Comparison of ENCODE assay signal across 12 mouse cellular contexts in the genomic region with DNA sequence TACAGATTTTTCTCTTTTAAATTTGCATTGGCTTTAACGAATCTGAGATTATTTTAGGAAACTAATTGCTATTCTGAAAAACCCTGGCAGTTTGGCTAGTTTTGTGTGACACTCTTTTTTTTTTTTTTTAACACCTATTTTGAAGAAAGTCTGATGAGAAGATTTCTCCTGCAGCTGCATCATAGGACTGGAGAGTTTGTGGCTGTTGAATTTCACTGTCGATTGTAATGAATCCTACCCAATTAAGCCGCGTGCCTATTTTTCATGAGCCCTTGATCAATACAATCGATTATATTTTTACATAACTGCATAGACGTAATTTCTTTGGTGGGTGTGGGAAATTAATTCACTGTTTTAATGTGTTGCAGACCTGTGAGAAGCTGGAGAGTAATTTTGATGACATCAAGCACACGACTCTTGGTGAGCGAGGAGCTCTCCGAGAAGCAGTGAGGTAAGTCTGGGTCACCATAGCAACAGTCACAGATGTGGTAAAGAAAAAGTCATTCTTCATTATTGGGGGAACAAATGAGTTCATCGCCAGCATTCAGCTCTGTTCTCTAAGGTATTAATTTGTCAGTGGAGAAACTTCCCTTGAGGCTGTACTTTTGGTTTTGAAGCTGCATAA.
A peak's percentile ranks its signal among the peaks of the same experiment; 100 is the strongest.
DNase-seq lines count a peak whose midpoint lies in the region; ATAC-seq lines count a peak whose summit lies in the region.
"Had no signal": no experiment of that assay in that cellular context is flagged by ENCODE, and none has a peak within 500 bp of the region (broad histone marks: within the 10 kb centered on the region; RNA-seq: fewer than 3 reads in every experiment).

No protein-coding gene starts in this region.

- 65% methylated on average over 10 of the region's 10 CpGs for WGBS in kidney, embryonic 15.5 days
- WGBS in kidney, embryonic 14.5 days = 71% methylated on average over 10 of the region's 10 CpGs
- 5% methylated on average over 10 of the region's 10 CpGs for WGBS in forebrain, embryonic 14.5 days
- 24% methylated on average over 10 of the region's 10 CpGs for WGBS in limb, embryonic 13.5 days

- no peaks in the 10 kb centered on the region for H3K4me1 ChIP-seq in kidney, embryonic 15.5 days
- no peaks in the 10 kb centered on the region for H3K4me1 ChIP-seq in kidney, embryonic 14.5 days (ENCODE audit: control insufficient read depth, insufficient read depth, low read length)
- peaks cover 8% of the 10 kb centered on the region; the same call in 1 of the 2 replicates for H3K4me1 ChIP-seq in forebrain, embryonic 14.5 days (ENCODE audit: control insufficient read depth, insufficient read depth, low read length)
- 0 out of 2 replicates have a peak, but pooled peaks cover 5% of the 10 kb centered on the region for H3K4me1 ChIP-seq in limb, embryonic 13.5 days

- H3K27ac ChIP-seq in kidney, embryonic 15.5 days = no peak overlapping the region
- no peak overlapping the region for H3K27ac ChIP-seq in kidney, embryonic 14.5 days (ENCODE audit: low read depth, low read length)
- H3K27ac ChIP-seq in forebrain, embryonic 14.5 days (ENCODE audit: low read depth, low read length) = no peak overlapping the region; the same call in 1 of the 2 replicates
- H3K27ac ChIP-seq in limb, embryonic 13.5 days = no peak overlapping the region
- H3K27ac ChIP-seq: liver, embryonic 14.5 days had no signal

- no peak overlapping the region for H3K4me3 ChIP-seq in kidney, embryonic 15.5 days (replicated peaks)
- H3K4me3 ChIP-seq in kidney, embryonic 14.5 days (ENCODE audit: low read length) = no peak overlapping the region
- H3K4me3 ChIP-seq in forebrain, embryonic 14.5 days (ENCODE audit: low read depth, low read length) = 0 out of 2 replicates have a peak overlapping the region, but pooled peaks have one; percentile 8
- 0 out of 2 replicates have a peak overlapping the region, but pooled peaks have one; percentile 5 for H3K4me3 ChIP-seq in limb, embryonic 13.5 days
- H3K4me3 ChIP-seq: myocyte had no signal

- H3K9ac ChIP-seq in kidney, embryonic 15.5 days = no peak overlapping the region
- H3K9ac ChIP-seq in kidney, embryonic 14.5 days (ENCODE audit: low read depth, low read length) = no peak overlapping the region
- H3K9ac ChIP-seq in forebrain, embryonic 14.5 days (ENCODE audit: low read length) = no peak overlapping the region
- no peak overlapping the region for H3K9ac ChIP-seq in limb, embryonic 13.5 days
- H3K9ac ChIP-seq: liver, embryonic 14.5 days had no signal

- no peak overlapping the region for H3K4me2 ChIP-seq in kidney, embryonic 15.5 days
- H3K4me2 ChIP-seq in kidney, embryonic 14.5 days (replicated peaks; ENCODE audit: low read depth, low read length) = no peak overlapping the region
- peak overlapping the region; percentile 42 for H3K4me2 ChIP-seq in forebrain, embryonic 14.5 days (ENCODE audit: low read length)
- H3K4me2 ChIP-seq in limb, embryonic 13.5 days (replicated peaks) = peak overlapping the region; percentile 46

- DNase-seq in forebrain, embryonic 14.5 days (ENCODE audit: low spot score) = peak; percentile 75
- peak; percentile 34 for DNase-seq in retina, postnatal 1 day
- no peak for DNase-seq in adrenal gland, adult 18-20 months (ENCODE audit: low spot score in 2 of 2)
- no peak for DNase-seq in cerebellum, postnatal 10 days
- DNase-seq: kidney, postnatal 4 days had no signal

- no peaks in the 10 kb centered on the region for H3K27me3 ChIP-seq in kidney, embryonic 15.5 days
- H3K27me3 ChIP-seq in kidney, embryonic 14.5 days (ENCODE audit: control insufficient read depth, insufficient read depth, low read length) = no peaks in the 10 kb centered on the region
- H3K27me3 ChIP-seq in forebrain, embryonic 14.5 days (replicated peaks; ENCODE audit: control insufficient read depth, insufficient read depth, low read length) = no peaks in the 10 kb centered on the region
- no peaks in the 10 kb centered on the region for H3K27me3 ChIP-seq in limb, embryonic 13.5 days
- H3K27me3 ChIP-seq: Patski had no signal

- 0 out of 2 replicates have a peak, but pooled peaks have one; percentile 18 for ATAC-seq in kidney, embryonic 15.5 days (replicated peaks; ENCODE audit: low FRiP score)
- no peak for ATAC-seq in kidney, embryonic 14.5 days (ENCODE audit: low FRiP score, low TSS enrichment)
- ATAC-seq in forebrain, embryonic 14.5 days = peak; percentile 72
- peak; percentile 59; the same call in 1 of the 2 replicates for ATAC-seq in limb, embryonic 13.5 days (ENCODE audit: low FRiP score, low read depth)
- no peak for ATAC-seq in megakaryocyte progenitor cell, adult 5-6 weeks (replicated peaks; ENCODE audit: poor library complexity)
- ATAC-seq: Patski had no signal

- H3K36me3 ChIP-seq in kidney, embryonic 15.5 days = no peaks in the 10 kb centered on the region
- H3K36me3 ChIP-seq in kidney, embryonic 14.5 days (ENCODE audit: control insufficient read depth, insufficient read depth, low read length) = no peaks in the 10 kb centered on the region
- no peaks in the 10 kb centered on the region for H3K36me3 ChIP-seq in forebrain, embryonic 14.5 days (ENCODE audit: control insufficient read depth, insufficient read depth, low read length)
- H3K36me3 ChIP-seq in limb, embryonic 13.5 days = no peaks in the 10 kb centered on the region

- H3K9me3 ChIP-seq in kidney, embryonic 15.5 days (replicated peaks) = no peaks in the 10 kb centered on the region
- H3K9me3 ChIP-seq in kidney, embryonic 14.5 days (ENCODE audit: control insufficient read depth, low read length) = no peaks in the 10 kb centered on the region
- no peaks in the 10 kb centered on the region for H3K9me3 ChIP-seq in forebrain, embryonic 14.5 days (replicated peaks; ENCODE audit: control insufficient read depth, low read length)
- no peaks in the 10 kb centered on the region for H3K9me3 ChIP-seq in limb, embryonic 13.5 days

Comparison
In these comparisons a context has a peak if more than half of its experiments do, and no peak if none do; other contexts are left out.
1. ATAC-seq: peak in kidney, embryonic 15.5 days (single experiment), forebrain, embryonic 14.5 days (single experiment) and limb, embryonic 13.5 days (single experiment); none in kidney, embryonic 14.5 days (single experiment) and megakaryocyte progenitor cell, adult 5-6 weeks (single experiment).
2. H3K4me2 ChIP-seq: peak in forebrain, embryonic 14.5 days (single experiment) and limb, embryonic 13.5 days (single experiment); none in kidney, embryonic 15.5 days (single experiment) and kidney, embryonic 14.5 days (single experiment).
3. H3K4me3 ChIP-seq: peak in forebrain, embryonic 14.5 days (single experiment) and limb, embryonic 13.5 days (single experiment); none in kidney, embryonic 15.5 days (single experiment) and kidney, embryonic 14.5 days (single experiment).
4. DNase-seq: peak in forebrain, embryonic 14.5 days (single experiment) and retina, postnatal 1 day (single experiment); none in adrenal gland, adult 18-20 months (0 of 2) and cerebellum, postnatal 10 days (0 of 2).